Mouse (Mus musculus) lung, embryonic 14.5 days (tissue): ENCODE measurements at regions not wholly inside any gene's neighbourhood (a gene's known extent, or its start where the extent isn't known, plus 50 kb on each side); places are given as distances from the start of the nearest gene placed in this dataset.

Experiments
- ATAC-seq: fragments of 200-750 bp; cut with Nextera tagmentation; 2 replicates; pipeline ENCODE4 v1.8.0; 2017; ENCODE audit warnings: mild to moderate bottlenecking, moderate TSS enrichment, moderate library complexity; ENCODE audit not compliant: insufficient read depth
- DNase-seq: peaks from one replicate; pipeline ENCODE4 v3.0.0-alpha.2; 2015
- H3K27ac ChIP-seq: fragments of 300-500 bp; sonication (generic); 2 replicates; pipeline ENCODE4 v1.5.1; 2014; ENCODE audit warnings: low read depth, mild to moderate bottlenecking, moderate library complexity
- H3K27me3 ChIP-seq: fragments of 300-500 bp; sonication (generic); 2 replicates; pipeline ENCODE4 v1.6.1; 2014; ENCODE audit warnings: low read length, control low read depth; ENCODE audit not compliant: insufficient read depth
- H3K36me3 ChIP-seq: fragments of 300-500 bp; sonication (generic); 2 replicates; pipeline ENCODE4 v1.6.1; 2014; ENCODE audit warnings: control low read depth; ENCODE audit not compliant: insufficient read depth
- H3K4me1 ChIP-seq: fragments of 300-500 bp; sonication (generic); 2 replicates; pipeline ENCODE4 v1.6.1; 2014; ENCODE audit warnings: antibody characterized with exemption, control low read depth; ENCODE audit not compliant: insufficient read depth
- H3K4me2 ChIP-seq: fragments of 300-500 bp; sonication (generic); 2 replicates; pipeline ENCODE4 v1.6.1; 2014; ENCODE audit warnings: mild to moderate bottlenecking
- H3K4me3 ChIP-seq: fragments of 300-500 bp; sonication (generic); 2 replicates; pipeline ENCODE4 v1.5.1; 2014; ENCODE audit warnings: low read depth, low read length
- H3K9ac ChIP-seq: fragments of 300-500 bp; sonication (generic); 2 replicates; pipeline ENCODE4 v1.6.1; 2014
- H3K9me3 ChIP-seq: fragments of 300-500 bp; sonication (generic); 2 replicates; pipeline ENCODE4 v1.6.1; 2016; ENCODE audit warnings: low read depth, low read length, control low read depth
- CTCF ChIP-seq: IDR thresholded peaks from 2 replicates; pipeline ENCODE4 v1.5.1; 2016; ENCODE audit warnings: antibody characterized with exemption, low read depth
- WGBS: fragments of 180-500 bp; shearing (Covaris S2); extraction: QIAGEN DNeasy Blood & Tissue Kit; methylation state at CpG from one replicate; pipeline ENCODE4 v1.1.7; 2014; 5-methylcytosine and 5-hydroxymethylcytosine counted together

DNA sequence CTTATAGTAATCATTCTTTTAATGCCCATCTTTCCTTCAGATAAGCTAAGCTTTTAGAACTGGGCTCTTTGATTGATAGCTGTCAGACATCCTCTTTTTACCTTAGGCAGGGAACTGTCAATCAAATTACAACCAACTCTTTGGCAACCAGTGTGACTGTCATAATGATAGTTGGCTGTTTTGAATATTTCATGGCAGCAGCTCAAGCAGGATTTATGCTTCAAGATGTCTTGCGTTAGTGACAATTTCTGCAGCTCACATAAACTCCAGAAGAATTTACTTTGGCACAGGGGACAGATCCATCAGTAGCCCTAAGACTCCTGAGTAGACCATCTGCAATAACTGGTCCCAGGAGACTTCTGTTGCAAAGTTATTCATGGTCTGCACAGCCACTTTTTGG, 178.5 kb upstream of the Ufl1 start:
- Histone ChIP-seq H3K27ac (no peak overlapping the region), H3K27me3 (no peaks in the 10 kb centered on the region), H3K36me3 (no peaks in the 10 kb centered on the region), H3K4me1 (no peaks in the 10 kb centered on the region), H3K9ac (no peak overlapping the region), H3K4me2 (no peak overlapping the region), H3K9me3 (no peaks in the 10 kb centered on the region), H3K4me3 (no peak overlapping the region)
- ATAC-seq (no peak), DNase-seq (no peak)
- WGBS: 90% methylated on average over 1 of the region's 1 CpGs
- TF ChIP-seq CTCF: no peak

DNA sequence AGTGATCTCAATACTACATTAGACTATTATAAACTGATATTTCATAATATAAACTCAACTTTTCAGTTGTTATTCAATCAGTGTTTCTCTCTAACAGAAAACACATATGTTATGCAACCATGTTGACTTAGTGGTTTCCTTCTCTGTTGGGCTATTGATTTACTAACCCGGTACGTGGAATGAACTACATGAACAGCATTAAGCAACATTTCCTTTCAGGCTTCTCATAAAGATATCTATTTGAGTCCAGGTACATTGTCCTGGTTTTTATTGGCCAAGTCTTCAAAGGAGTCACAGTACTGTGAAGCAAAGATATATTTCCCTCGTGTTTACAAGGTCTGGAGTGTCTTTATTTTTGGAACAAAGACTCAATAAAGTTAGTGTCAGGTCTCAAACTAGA, 173.1 kb upstream of the Ufl1 start:
- no peaks in the 10 kb centered on the region for H3K36me3 ChIP-seq
- H3K27ac ChIP-seq: no peak overlapping the region
- H3K27me3 ChIP-seq: no peaks in the 10 kb centered on the region
- H3K4me1 ChIP-seq: no peaks in the 10 kb centered on the region
- DNase-seq: no peak
- H3K4me2 ChIP-seq: no peak overlapping the region
- no peak for ATAC-seq
- H3K4me3 ChIP-seq: no peak overlapping the region
- 65% methylated on average over 3 of the region's 3 CpGs for WGBS
- no peaks in the 10 kb centered on the region for H3K9me3 ChIP-seq
- H3K9ac ChIP-seq: no peak overlapping the region
- TF ChIP-seq CTCF: no peak

- Histone ChIP-seq H3K36me3 (no peaks in the 10 kb centered on the region), H3K27ac (no peak overlapping the region), H3K4me3 (no peak overlapping the region), H3K9ac (no peak overlapping the region), H3K27me3 (no peaks in the 10 kb centered on the region), H3K4me1 (no peaks in the 10 kb centered on the region), H3K9me3 (no peaks in the 10 kb centered on the region), H3K4me2 (no peak overlapping the region)
- WGBS: 87% methylated on average over 6 of the region's 6 CpGs
- no peak for TF ChIP-seq CTCF
- ATAC-seq (no peak), DNase-seq (no peak)
Observed at GRCm38 (mm10) chr4:25453127-25453806, 171.6 kb upstream of the Ufl1 start.

DNA sequence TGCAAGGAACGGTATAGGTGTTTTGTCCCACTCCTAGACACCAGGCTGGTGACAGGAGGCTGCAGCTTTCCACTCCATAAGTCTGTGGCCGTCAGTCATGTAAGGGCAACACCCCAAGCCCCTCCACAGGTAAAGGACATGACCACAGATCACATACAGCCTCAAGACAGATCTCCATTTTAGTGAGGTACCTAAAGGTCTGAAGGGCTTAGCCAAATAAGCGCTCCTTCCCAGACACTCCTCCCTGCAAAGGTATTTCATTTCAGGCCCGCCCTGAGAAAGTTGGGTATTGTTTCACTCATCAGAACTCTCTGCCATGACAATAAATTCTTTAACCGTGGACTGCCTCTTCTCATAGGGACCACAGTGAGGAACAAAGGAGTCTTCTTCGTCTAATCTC, 170.2 kb upstream of the Ufl1 start:
- H3K4me2 ChIP-seq: no peak overlapping the region
- no peaks in the 10 kb centered on the region for H3K36me3 ChIP-seq
- no peak overlapping the region for H3K27ac ChIP-seq
- ATAC-seq (no peak), DNase-seq (no peak)
- H3K27me3 ChIP-seq: no peaks in the 10 kb centered on the region
- H3K9ac ChIP-seq: no peak overlapping the region
- H3K4me1 ChIP-seq: no peaks in the 10 kb centered on the region
- TF ChIP-seq CTCF: no peak
- H3K9me3 ChIP-seq: no peaks in the 10 kb centered on the region
- no peak overlapping the region for H3K4me3 ChIP-seq
- 73% methylated on average over 6 of the region's 6 CpGs for WGBS

DNA sequence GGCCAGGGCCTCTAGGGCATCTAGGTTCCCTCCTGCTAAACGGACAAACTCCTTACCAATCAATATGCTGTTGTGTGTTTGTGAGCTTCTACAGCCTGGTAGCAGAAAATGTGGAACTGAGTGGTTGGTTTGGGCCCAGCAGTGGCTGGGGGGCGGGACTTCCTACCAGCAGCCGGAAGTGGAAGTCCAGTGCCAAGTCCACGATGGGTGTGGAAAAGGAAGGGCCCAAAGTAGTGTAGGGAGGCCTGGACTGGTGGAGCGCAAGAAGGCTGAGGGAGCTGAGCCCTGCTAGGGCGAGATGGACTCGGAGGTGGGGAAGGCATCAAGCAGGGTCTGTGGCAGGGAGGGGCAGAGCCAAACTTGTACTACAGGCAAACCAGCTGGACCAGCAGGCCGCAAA, 150.6 kb upstream of the Ufl1 start:
- H3K4me1 ChIP-seq: no peaks in the 10 kb centered on the region
- H3K9me3 ChIP-seq: no peaks in the 10 kb centered on the region
- H3K4me2 ChIP-seq: no peak overlapping the region
- WGBS: 87% methylated on average over 7 of the region's 8 CpGs
- H3K36me3 ChIP-seq: no peaks in the 10 kb centered on the region
- H3K9ac ChIP-seq: no peak overlapping the region
- ATAC-seq (no peak), DNase-seq (no peak)
- no peak overlapping the region for H3K27ac ChIP-seq
- no peak for TF ChIP-seq CTCF
- no peak overlapping the region for H3K4me3 ChIP-seq
- no peaks in the 10 kb centered on the region for H3K27me3 ChIP-seq

DNA sequence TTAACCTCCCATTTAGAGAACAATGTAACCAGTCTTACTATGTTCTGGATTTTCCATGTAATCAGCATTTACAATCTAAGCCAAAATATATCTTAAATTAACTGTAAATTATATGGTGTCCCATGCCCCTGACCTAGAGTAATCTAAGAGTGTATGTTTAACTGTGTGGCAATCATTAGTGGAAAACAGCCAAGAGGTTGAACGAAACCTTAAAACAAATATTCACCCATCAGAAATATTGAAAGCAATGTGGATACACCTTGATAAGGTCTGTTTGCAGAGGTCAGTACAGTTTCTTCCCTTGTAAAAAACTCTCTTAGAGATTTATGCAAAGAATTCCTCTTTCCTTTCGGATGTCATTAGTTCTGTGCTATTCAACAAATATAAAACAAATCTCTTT, 134.7 kb upstream of the Ufl1 start:
- no peak overlapping the region for H3K9ac ChIP-seq
- 73% methylated on average over 2 of the region's 2 CpGs for WGBS
- H3K9me3 ChIP-seq: no peaks in the 10 kb centered on the region
- no peak for TF ChIP-seq CTCF
- H3K36me3 ChIP-seq: no peaks in the 10 kb centered on the region
- H3K4me1 ChIP-seq: no peaks in the 10 kb centered on the region
- no peak overlapping the region for H3K27ac ChIP-seq
- no peak for DNase-seq
- no peak overlapping the region for H3K4me2 ChIP-seq
- no peak overlapping the region for H3K4me3 ChIP-seq
- no peak for ATAC-seq
- H3K27me3 ChIP-seq: no peaks in the 10 kb centered on the region

- Histone ChIP-seq H3K4me2 (no peak overlapping the region), H3K9me3 (no peaks in the 10 kb centered on the region), H3K9ac (no peak overlapping the region), H3K4me1 (no peaks in the 10 kb centered on the region), H3K4me3 (no peak overlapping the region), H3K36me3 (no peaks in the 10 kb centered on the region), H3K27me3 (no peaks in the 10 kb centered on the region), H3K27ac (no peak overlapping the region)
- WGBS: 55% methylated on average over 4 of the region's 4 CpGs
- no peak for TF ChIP-seq CTCF
- peak; percentile 1 for DNase-seq
- ATAC-seq: no peak
Observed at GRCm38 (mm10) chr4:25410440-25410839, 128.8 kb upstream of the Ufl1 start.
